Mouse (Mus musculus): ENCODE results near the gene Gpn2. TPM values are rescaled to one million over a fixed set of nuclear protein-coding genes. Genes with fewer than 3 reads are reported as not detected.

Gpn2 gene
- polyA plus RNA-seq, 1 experiment: 32.2 TPM

GRCm38 (mm10) chr4:133632483-133633327 is 48.5 kb downstream of the Gpn2 start:
- Histone ChIP-seq H3K36me3 (ENCODE audit: control insufficient read depth, insufficient read depth) (no peaks in the 10 kb centered on the region), H3K27me3 (ENCODE audit: control insufficient read depth, insufficient read depth, insufficient read length) (no peaks in the 10 kb centered on the region), H3ac (ENCODE audit: control insufficient read depth, insufficient read length) (peak overlapping the region; percentile 42), H3K4me3 (peak overlapping the region; percentile 46), H3K4me2 (ENCODE audit: low read depth) (peak overlapping the region; percentile 91), H3K79me2 (ENCODE audit: control insufficient read depth, insufficient read depth) (peaks cover 33% of the 10 kb centered on the region)
- no peak for TF ChIP-seq SRF (IDR thresholded peaks at IDR 0.05; ENCODE audit: control insufficient read depth, insufficient read length, low read depth)

GRCm38 (mm10) chr4:133633332-133634042 is 49.3 kb downstream of the Gpn2 start:
- no peak for TF ChIP-seq E2F4 (IDR thresholded peaks at IDR 0.05; ENCODE audit: insufficient read depth)
- TF ChIP-seq POLR2A (IDR thresholded peaks at IDR 0.05; ENCODE audit: insufficient read length, low read depth): peak; percentile 85
- TF ChIP-seq POLR2AphosphoS2 (IDR thresholded peaks at IDR 0.05; ENCODE audit: insufficient read length, low read depth): peak; percentile 62
- H3K27me3 ChIP-seq (ENCODE audit: control insufficient read depth, insufficient read depth, insufficient read length): no peaks in the 10 kb centered on the region
- H3ac ChIP-seq (ENCODE audit: control insufficient read depth, insufficient read length): peak overlapping the region; percentile 42
- peak overlapping the region; percentile 8 for H3K4me2 ChIP-seq (ENCODE audit: low read depth)
- no peaks in the 10 kb centered on the region for H3K36me3 ChIP-seq (ENCODE audit: control insufficient read depth, insufficient read depth)
- peaks cover 27% of the 10 kb centered on the region for H3K79me2 ChIP-seq (ENCODE audit: control insufficient read depth, insufficient read depth)
- H3K4me3 ChIP-seq: peak overlapping the region; percentile 46

- H3K79me2 ChIP-seq (ENCODE audit: control insufficient read depth, insufficient read depth): peaks cover 23% of the 10 kb centered on the region
- TF ChIP-seq TCF3 (IDR thresholded peaks at IDR 0.05; ENCODE audit: insufficient read length, low read depth) (no peak), POLR2A (IDR thresholded peaks at IDR 0.05; ENCODE audit: insufficient read length, low read depth) (no peak), SRF (IDR thresholded peaks at IDR 0.05; ENCODE audit: control insufficient read depth, insufficient read length, low read depth) (no peak), MAX (IDR thresholded peaks at IDR 0.05; ENCODE audit: low read depth) (no peak), E2F4 (IDR thresholded peaks at IDR 0.05; ENCODE audit: insufficient read depth) (no peak), USF1 (IDR thresholded peaks at IDR 0.05; ENCODE audit: low read depth) (no peak), MYOD1 (IDR thresholded peaks at IDR 0.05; ENCODE audit: control insufficient read depth in 1 of 3, insufficient read length in 2 of 3, low read depth in 2 of 3) (no peak), CEBPB (IDR thresholded peaks at IDR 0.05; ENCODE audit: insufficient read depth, poor library complexity, severe bottlenecking) (no peak), TCF12 (IDR thresholded peaks at IDR 0.05; ENCODE audit: insufficient read depth, poor library complexity, severe bottlenecking) (no peak), MYOG (IDR thresholded peaks at IDR 0.05; ENCODE audit: control insufficient read depth in 1 of 3, insufficient read depth in 1 of 3, insufficient read length in 2 of 3, low read depth in 2 of 3) (no peak), REST (IDR thresholded peaks at IDR 0.05; ENCODE audit: insufficient read depth, insufficient read length) (no peak), POLR2AphosphoS2 (IDR thresholded peaks at IDR 0.05; ENCODE audit: insufficient read length, low read depth) (no peak)
- H3ac ChIP-seq (ENCODE audit: control insufficient read depth, insufficient read length): no peak overlapping the region
- H3K36me3 ChIP-seq (ENCODE audit: control insufficient read depth, insufficient read depth): no peaks in the 10 kb centered on the region
- no peaks in the 10 kb centered on the region for H3K27me3 ChIP-seq (ENCODE audit: control insufficient read depth, insufficient read depth, insufficient read length)
- no peak overlapping the region for H3K4me3 ChIP-seq
- H3K4me2 ChIP-seq (ENCODE audit: low read depth): no peak overlapping the region
Measured at GRCm38 (mm10) chr4:133634043-133634410, 49.9 kb downstream of the Gpn2 start.

Other genes starting within 250 kb of the Gpn2 start
- gene Wdtc1, start 230.9 kb upstream of the Gpn2 start, polyA plus RNA-seq (2012; fragmentation: generic; extraction: Trizol): 53.1 TPM
- 23.3 TPM for gene Slc9a1, start 214.7 kb upstream of the Gpn2 start, polyA plus RNA-seq (2012; fragmentation: generic; extraction: Trizol)
- 3.3 TPM for gene Tent5b, start 104.2 kb upstream of the Gpn2 start, polyA plus RNA-seq (2012; fragmentation: generic; extraction: Trizol)
- 0.37 TPM for gene Trnp1, start 85.8 kb upstream of the Gpn2 start, polyA plus RNA-seq (2012; fragmentation: generic; extraction: Trizol)
- gene Kdf1, start 65.4 kb upstream of the Gpn2 start, polyA plus RNA-seq (2012; fragmentation: generic; extraction: Trizol): 0.01 TPM
- gene Nudc, start 38.4 kb upstream of the Gpn2 start, polyA plus RNA-seq (2012; fragmentation: generic; extraction: Trizol): 130 TPM
- gene Nr0b2, start 31.0 kb upstream of the Gpn2 start, polyA plus RNA-seq (2012; fragmentation: generic; extraction: Trizol): not detected
- gene Gpatch3, start 9.6 kb upstream of the Gpn2 start, polyA plus RNA-seq (2012; fragmentation: generic; extraction: Trizol): 4.1 TPM
- gene Sfn, start 17.8 kb downstream of the Gpn2 start, polyA plus RNA-seq (2012; fragmentation: generic; extraction: Trizol): 0.56 TPM
- gene Zdhhc18, start 65.8 kb downstream of the Gpn2 start, polyA plus RNA-seq (2012; fragmentation: generic; extraction: Trizol): 14.3 TPM
- gene Pigv, start 88.3 kb downstream of the Gpn2 start, polyA plus RNA-seq (2012; fragmentation: generic; extraction: Trizol): 9.8 TPM
- 23.2 TPM for gene Arid1a, start 172.4 kb downstream of the Gpn2 start, polyA plus RNA-seq (2012; fragmentation: generic; extraction: Trizol)